Mouse (Mus musculus): ENCODE measurements around the gene Nat10. TPM values are rescaled to one million over a fixed set of nuclear protein-coding genes. Genes with fewer than 3 reads are reported as not detected.

The Nat10 gene
- 29.2 and 30.7 TPM in 2 replicates for polyA plus RNA-seq (2016; fragmentation: Nextera tagmentation; extraction: Ambion mirVana)

GRCm38 (mm10) chr2:103760906-103761716 lies at the start of gene Nat10:
TSS of gene Nat10 (minus strand) at chr2:103761270.
- H3K9me3 ChIP-seq: no peaks in the 10 kb centered on the region
- no peaks in the 10 kb centered on the region for H3K27me3 ChIP-seq
- peak; percentile 96 for ATAC-seq (ENCODE audit: insufficient number of reproducible peaks, insufficient read depth, low FRiP score, low TSS enrichment)
- peaks cover 15% of the 10 kb centered on the region for H3K36me3 ChIP-seq
- peak within 1 kb of the TSS; percentile 75 for H3K27ac ChIP-seq
- H3K4me3 ChIP-seq: peak within 1 kb of the TSS; percentile 67
- H3K9ac ChIP-seq: peak within 1 kb of the TSS; percentile 63
- WGBS: under 1% methylated on average over 47 of the region's 47 CpGs
- peak within 1 kb of the TSS; percentile 86 for H3K4me2 ChIP-seq (replicated peaks)
- H3K4me1 ChIP-seq: peaks cover 7% of the 10 kb centered on the region; the same call in 1 of the 2 replicates

- Histone ChIP-seq H3K4me2 (replicated peaks) (no peak overlapping the region), H3K4me1 (no peaks in the 10 kb centered on the region), H3K27ac (no peak overlapping the region), H3K9ac (no peak overlapping the region), H3K4me3 (no peak overlapping the region), H3K27me3 (no peaks in the 10 kb centered on the region), H3K9me3 (no peaks in the 10 kb centered on the region), H3K36me3 (no peaks in the 10 kb centered on the region)
- WGBS: 89% methylated on average over 6 of the region's 6 CpGs
- ATAC-seq (ENCODE audit: insufficient number of reproducible peaks, insufficient read depth, low FRiP score, low TSS enrichment): no peak
These were observed 49.3 kb upstream of the Nat10 start for GRCm38 (mm10) chr2:103810412-103810811.

- H3K36me3 ChIP-seq: no peaks in the 10 kb centered on the region
- H3K27ac ChIP-seq: no peak overlapping the region
- no peak overlapping the region for H3K9ac ChIP-seq
- no peak overlapping the region for H3K4me2 ChIP-seq (replicated peaks)
- no peaks in the 10 kb centered on the region for H3K27me3 ChIP-seq
- no peaks in the 10 kb centered on the region for H3K4me1 ChIP-seq
- no peak for ATAC-seq (ENCODE audit: insufficient number of reproducible peaks, insufficient read depth, low FRiP score, low TSS enrichment)
- no peaks in the 10 kb centered on the region for H3K9me3 ChIP-seq
- no peak overlapping the region for H3K4me3 ChIP-seq
These were observed 47.4 kb upstream of the Nat10 start for GRCm38 (mm10) chr2:103808466-103808865.

GRCm38 (mm10) chr2:103803770-103804530 lies 42.9 kb upstream of the Nat10 start:
- H3K4me2 ChIP-seq (replicated peaks): no peak overlapping the region
- 79% methylated on average over 5 of the region's 5 CpGs for WGBS
- H3K9me3 ChIP-seq: no peaks in the 10 kb centered on the region
- no peak overlapping the region for H3K4me3 ChIP-seq
- ATAC-seq (ENCODE audit: insufficient number of reproducible peaks, insufficient read depth, low FRiP score, low TSS enrichment): no peak
- H3K27ac ChIP-seq: no peak overlapping the region
- no peaks in the 10 kb centered on the region for H3K4me1 ChIP-seq
- H3K9ac ChIP-seq: no peak overlapping the region
- H3K27me3 ChIP-seq: no peaks in the 10 kb centered on the region
- H3K36me3 ChIP-seq: no peaks in the 10 kb centered on the region

GRCm38 (mm10) chr2:103802422-103802821 lies 41.4 kb upstream of the Nat10 start:
- Histone ChIP-seq H3K36me3 (no peaks in the 10 kb centered on the region), H3K9ac (no peak overlapping the region), H3K27ac (no peak overlapping the region), H3K9me3 (no peaks in the 10 kb centered on the region), H3K4me2 (replicated peaks) (no peak overlapping the region), H3K27me3 (no peaks in the 10 kb centered on the region), H3K4me3 (no peak overlapping the region), H3K4me1 (peaks cover 6% of the 10 kb centered on the region; the same call in 1 of the 2 replicates)
- no peak for ATAC-seq (ENCODE audit: insufficient number of reproducible peaks, insufficient read depth, low FRiP score, low TSS enrichment)
- WGBS: 91% methylated on average over 1 of the region's 1 CpGs

- under 1% methylated on average over 33 of the region's 33 CpGs for WGBS
- Histone ChIP-seq H3K4me1 (peaks cover 18% of the 10 kb centered on the region), H3K36me3 (peaks cover 12% of the 10 kb centered on the region), H3K4me2 (replicated peaks) (peak within 1 kb of the TSS; percentile 56), H3K4me3 (peak within 1 kb of the TSS; percentile 86), H3K9me3 (no peaks in the 10 kb centered on the region), H3K27me3 (no peaks in the 10 kb centered on the region), H3K27ac (peak within 1 kb of the TSS; percentile 100), H3K9ac (peak within 1 kb of the TSS; percentile 98)
- peak; percentile 94 for ATAC-seq (ENCODE audit: insufficient number of reproducible peaks, insufficient read depth, low FRiP score, low TSS enrichment)
These were observed 36.5 kb upstream of the Nat10 start, which contains the start of gene Caprin1 for GRCm38 (mm10) chr2:103797491-103798009. TSS of gene Caprin1 (minus strand) at chr2:103797649.

GRCm38 (mm10) chr2:103796861-103797466 lies 35.9 kb upstream of the Nat10 start:
- Histone ChIP-seq H3K36me3 (peaks cover 17% of the 10 kb centered on the region), H3K9ac (peak overlapping the region; percentile 98), H3K27me3 (no peaks in the 10 kb centered on the region), H3K4me2 (replicated peaks) (peak overlapping the region; percentile 56), H3K4me3 (peak overlapping the region; percentile 86), H3K4me1 (peaks cover 18% of the 10 kb centered on the region), H3K27ac (peak overlapping the region; percentile 100), H3K9me3 (no peaks in the 10 kb centered on the region)
- WGBS: under 1% methylated on average over 32 of the region's 72 CpGs
- no peak; the same call in 1 of the 2 replicates for ATAC-seq (ENCODE audit: insufficient number of reproducible peaks, insufficient read depth, low FRiP score, low TSS enrichment)

GRCm38 (mm10) chr2:103796211-103796860 lies 35.3 kb upstream of the Nat10 start:
- H3K4me3 ChIP-seq: peak overlapping the region; percentile 86
- H3K36me3 ChIP-seq: peaks cover 20% of the 10 kb centered on the region
- under 1% methylated on average over 42 of the region's 42 CpGs for WGBS
- peak overlapping the region; percentile 100 for H3K27ac ChIP-seq
- H3K9me3 ChIP-seq: no peaks in the 10 kb centered on the region
- peak overlapping the region; percentile 56 for H3K4me2 ChIP-seq (replicated peaks)
- H3K27me3 ChIP-seq: no peaks in the 10 kb centered on the region
- peak overlapping the region; percentile 98 for H3K9ac ChIP-seq
- ATAC-seq (ENCODE audit: insufficient number of reproducible peaks, insufficient read depth, low FRiP score, low TSS enrichment): peak; percentile 49; the same call in 1 of the 2 replicates
- H3K4me1 ChIP-seq: peaks cover 18% of the 10 kb centered on the region

- Histone ChIP-seq H3K4me2 (replicated peaks) (peak overlapping the region; percentile 56), H3K9me3 (no peaks in the 10 kb centered on the region), H3K27ac (peak overlapping the region; percentile 100), H3K9ac (peak overlapping the region; percentile 98), H3K27me3 (no peaks in the 10 kb centered on the region), H3K36me3 (peaks cover 24% of the 10 kb centered on the region), H3K4me1 (peaks cover 18% of the 10 kb centered on the region), H3K4me3 (peak overlapping the region; percentile 86)
- ATAC-seq (ENCODE audit: insufficient number of reproducible peaks, insufficient read depth, low FRiP score, low TSS enrichment): peak; percentile 73
- WGBS: 0% methylated on average over 11 of the region's 11 CpGs
These were observed 34.8 kb upstream of the Nat10 start for GRCm38 (mm10) chr2:103795843-103796210.

- no peak for ATAC-seq (ENCODE audit: insufficient number of reproducible peaks, insufficient read depth, low FRiP score, low TSS enrichment)
These were observed 30.9 kb upstream of the Nat10 start for GRCm38 (mm10) chr2:103792009-103792408.

GRCm38 (mm10) chr2:103785735-103786134 lies 24.7 kb upstream of the Nat10 start:
- Histone ChIP-seq H3K27me3 (no peaks in the 10 kb centered on the region), H3K4me2 (replicated peaks) (no peak overlapping the region), H3K9ac (no peak overlapping the region), H3K4me3 (no peak overlapping the region), H3K9me3 (no peaks in the 10 kb centered on the region), H3K36me3 (peaks cover 34% of the 10 kb centered on the region), H3K4me1 (0 out of 2 replicates have a peak, but pooled peaks cover 5% of the 10 kb centered on the region), H3K27ac (no peak overlapping the region)
- no peak for ATAC-seq (ENCODE audit: insufficient number of reproducible peaks, insufficient read depth, low FRiP score, low TSS enrichment)
- WGBS: 98% methylated on average over 1 of the region's 1 CpGs

More at GRCm38 (mm10) chr2:103792009-103792408, 30.9 kb upstream of the Nat10 start:
- Histone ChIP-seq H3K4me1 (peaks cover 15% of the 10 kb centered on the region), H3K9ac (no peak overlapping the region), H3K27me3 (no peaks in the 10 kb centered on the region), H3K9me3 (no peaks in the 10 kb centered on the region), H3K36me3 (peaks cover 41% of the 10 kb centered on the region), H3K27ac (no peak overlapping the region), H3K4me3 (no peak overlapping the region), H3K4me2 (replicated peaks) (no peak overlapping the region)
- whole genome bisulfite sequencing: 91% methylated on average over 1 of the region's 1 CpGs

All from embryonic facial prominence, embryonic 12.5 days (tissue).